Mouse (Mus musculus) adrenal gland, adult 18-20 months (tissue): ENCODE measurements around the gene Klhdc4. TPM values are rescaled to one million over a fixed set of nuclear protein-coding genes. Genes with fewer than 3 reads are reported as not detected.

Experiments used
- DNase-seq, 2 experiments: peaks; one replicate each; pipeline ENCODE4 v3.0.0; 2021 to 2022; ENCODE audit warnings: low spot score in 2 of 2
- total RNA-seq, 2 experiments: library from RNA; stranded (reverse); gene quantifications; 1 replicate in 1 of 2; 2 replicates in 1 of 2; pipeline ENCODE4 v1.2.3; 2021

The Klhdc4 gene
- total RNA-seq, 2 experiments from 2014 or later: 23.1 to 26.5 TPM

DNA sequence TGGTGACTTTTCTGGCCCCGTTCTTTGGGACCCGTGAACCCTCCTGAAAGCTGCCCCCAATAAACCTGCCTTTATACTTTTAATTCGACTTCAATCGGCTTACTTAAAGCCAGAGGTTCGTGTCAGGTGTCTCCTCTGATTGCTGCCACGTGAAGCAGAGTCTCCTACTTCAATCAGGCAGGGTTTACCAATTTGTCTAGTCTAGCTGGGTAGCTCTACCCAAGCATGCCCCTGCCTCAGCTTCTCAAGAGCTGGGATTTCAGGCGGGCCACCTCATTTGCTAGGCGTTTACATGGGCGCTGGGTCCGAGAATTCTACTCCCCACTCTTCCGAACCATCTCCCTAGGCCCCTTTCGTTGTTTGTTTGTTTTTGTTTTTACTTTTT, 21.1 kb upstream of the Klhdc4 start:
- peak in 1 of 2 experiments; percentile 19 for DNase-seq

DNA sequence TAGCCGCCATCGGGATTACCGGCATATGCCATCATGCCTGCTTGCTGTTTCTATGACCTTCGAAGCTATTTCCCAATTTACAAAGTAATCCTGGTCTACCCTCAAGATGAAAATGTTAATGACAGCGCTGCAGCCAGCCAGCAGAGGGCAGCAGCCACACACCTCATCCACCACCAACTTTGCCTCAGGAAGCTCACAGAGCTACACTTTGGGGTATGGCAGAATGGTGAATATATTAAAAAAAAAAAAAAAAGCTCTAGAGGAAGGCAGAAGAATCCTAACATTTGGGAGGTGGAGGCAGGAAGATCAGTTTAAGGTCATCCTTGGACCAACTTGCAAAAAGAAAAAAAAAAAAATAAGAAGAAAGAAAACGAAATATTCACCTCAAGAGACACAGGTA, 20.6 kb upstream of the Klhdc4 start:
- DNase-seq: peak; percentile 71 to 75

DNA sequence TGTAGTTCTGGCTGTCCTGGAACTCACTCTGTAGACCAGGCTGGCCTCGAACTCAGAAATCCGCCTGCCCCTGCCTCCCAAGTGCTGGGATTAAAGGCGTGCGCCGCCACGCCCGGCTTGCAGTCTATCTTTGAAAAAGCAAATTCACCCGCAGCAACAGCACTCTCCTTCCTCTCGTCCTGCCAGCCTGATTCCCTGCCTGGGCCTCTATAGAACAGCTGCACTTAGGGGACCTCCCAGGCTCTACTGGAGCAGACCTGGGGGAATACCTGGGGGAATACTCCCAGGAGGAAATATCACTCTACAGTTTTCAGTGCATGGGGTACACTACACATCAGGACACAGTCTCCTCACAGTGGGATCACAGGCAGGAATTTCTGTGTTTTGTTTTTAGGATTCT, 19.9 kb upstream of the Klhdc4 start:
- peak in 1 of 2 experiments; percentile 13 for DNase-seq

DNA sequence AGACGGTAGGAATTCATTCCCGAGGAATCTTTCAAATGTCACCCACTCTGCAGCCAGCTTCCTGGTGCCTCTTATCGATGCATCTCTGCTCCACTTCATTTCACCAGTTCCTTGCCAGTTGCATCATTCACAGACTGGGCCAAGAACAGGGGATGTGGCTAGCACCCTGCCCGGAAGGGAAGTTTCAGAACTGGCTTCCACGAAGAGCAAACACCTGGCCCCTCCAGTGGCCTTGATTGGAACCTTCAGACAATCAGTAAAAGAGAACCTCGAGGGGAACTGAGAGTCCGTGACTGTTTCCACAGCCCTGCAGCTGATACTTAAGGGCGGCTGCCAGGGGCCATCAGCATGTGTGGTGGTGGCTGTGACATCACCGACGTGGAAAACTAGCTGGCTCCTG, 19.1 kb upstream of the Klhdc4 start:
- peak in 1 of 2 experiments; percentile 15 for DNase-seq

DNA sequence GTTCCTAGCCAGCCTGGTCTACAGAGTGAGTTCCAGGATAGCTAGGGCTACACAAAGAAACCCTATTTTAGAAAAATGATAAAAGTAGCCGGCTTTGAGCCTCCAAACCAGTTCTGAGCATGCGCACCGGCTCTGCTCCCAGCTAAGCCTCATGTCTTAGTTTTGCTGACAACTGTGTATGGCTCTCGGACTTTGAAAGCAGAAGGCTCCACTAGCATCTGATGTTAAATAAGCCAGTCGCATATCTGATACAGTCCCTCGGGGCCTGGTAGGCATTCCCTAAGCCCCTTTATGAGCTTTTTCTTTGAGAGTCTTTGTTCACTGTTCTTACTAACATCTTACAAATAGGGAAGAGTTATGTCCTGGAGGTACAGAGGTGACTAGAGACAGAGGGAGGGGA, 18.6 kb upstream of the Klhdc4 start:
- DNase-seq: peak in 1 of 2 experiments; percentile 6

DNA sequence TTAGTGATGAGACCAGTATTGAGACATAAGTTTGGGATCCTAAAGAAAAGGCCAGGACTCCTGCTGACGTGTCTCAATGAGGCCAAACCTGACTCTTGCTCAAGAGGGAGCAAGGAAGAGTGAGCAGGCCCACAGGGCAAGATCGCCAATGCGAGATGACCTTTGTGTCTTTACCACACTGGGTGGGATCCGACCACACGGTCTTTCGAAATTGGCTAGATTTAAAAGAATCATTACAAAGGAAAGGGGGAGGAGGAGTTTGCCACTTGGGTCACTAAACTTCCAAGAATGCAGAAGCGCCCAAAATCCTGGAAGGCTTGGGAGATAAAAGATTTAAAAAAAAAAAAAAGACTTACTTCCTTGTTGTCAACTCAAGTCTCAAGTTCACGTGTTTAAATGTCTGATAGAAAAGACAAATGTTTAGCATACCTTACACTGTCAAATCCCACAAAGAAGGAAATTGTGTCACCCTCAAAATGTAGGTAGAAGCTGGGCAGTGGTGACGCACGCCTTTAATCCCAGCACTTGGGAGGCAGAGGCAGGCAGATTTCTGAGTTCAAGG, 18.0 kb upstream of the Klhdc4 start:
- DNase-seq: peak in 1 of 2 experiments; percentile 6

DNA sequence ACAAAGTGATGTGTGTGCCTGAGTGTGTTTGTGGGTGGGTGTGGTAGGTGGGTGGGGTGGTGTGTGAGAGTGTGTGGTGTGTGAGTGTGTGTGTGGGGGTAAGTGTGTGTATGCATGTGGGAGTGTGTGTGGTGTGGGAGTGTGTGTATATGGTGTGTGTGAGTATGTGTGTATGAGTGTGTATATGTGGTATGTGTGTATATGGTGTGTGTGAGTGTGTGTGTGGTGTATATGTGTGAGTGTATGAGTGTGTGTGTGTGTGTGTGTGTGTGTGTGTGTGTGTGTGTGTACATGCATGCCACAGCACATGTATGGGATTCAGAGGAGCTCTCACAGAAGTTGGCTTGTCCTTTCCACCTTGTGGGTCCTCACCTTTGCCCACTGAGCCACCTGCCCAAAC, 17.4 kb upstream of the Klhdc4 start:
- peak in 1 of 2 experiments; percentile 10 for DNase-seq

DNA sequence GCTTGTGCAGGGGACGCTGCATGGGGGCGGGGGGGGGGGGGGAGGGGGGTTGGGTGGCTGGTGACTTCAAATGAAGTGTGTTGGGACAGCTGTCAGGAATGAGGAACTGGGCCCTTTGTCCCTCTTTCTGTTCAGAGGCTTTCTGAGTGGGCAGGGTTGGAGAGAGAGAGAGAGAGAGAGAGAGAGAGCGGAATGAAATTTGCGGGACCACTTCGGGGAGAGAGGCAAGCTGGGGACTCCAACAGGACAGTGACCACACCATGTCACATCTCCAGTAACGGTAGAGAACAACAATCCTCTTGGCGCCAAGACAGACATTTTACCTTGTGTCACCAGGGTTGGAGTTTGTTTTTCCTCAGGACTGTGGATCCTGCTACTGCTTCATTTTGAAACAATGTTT, 15.4 kb upstream of the Klhdc4 start:
- DNase-seq: peak in 1 of 2 experiments; percentile 5

DNA sequence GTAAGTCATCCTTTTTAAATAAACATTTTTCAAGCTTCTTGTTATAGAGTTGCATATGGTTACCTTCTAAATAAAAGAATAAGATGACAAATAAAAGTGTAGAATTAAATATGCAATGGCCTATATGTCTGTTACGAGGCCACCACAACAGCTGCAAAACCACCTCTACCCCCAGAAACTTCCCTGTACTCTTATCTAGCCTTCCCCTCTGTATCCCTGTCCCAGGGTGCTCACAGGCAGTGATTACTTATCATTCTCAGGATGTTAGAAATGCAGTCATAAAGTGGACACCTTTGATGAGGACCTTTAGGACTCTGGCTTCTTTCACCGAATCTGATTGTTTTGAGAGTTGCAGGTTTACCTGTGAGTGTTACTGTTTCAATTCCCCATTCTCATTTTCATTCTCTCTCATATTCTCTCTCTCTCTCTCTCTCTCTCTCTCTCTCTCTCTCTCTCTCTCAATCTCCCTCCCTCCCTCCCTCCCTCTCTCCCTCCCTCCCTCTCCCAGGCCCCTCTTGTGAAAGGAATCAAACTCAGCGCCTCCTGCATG, 13.9 kb upstream of the Klhdc4 start:
- peak in 1 of 2 experiments; percentile 8 for DNase-seq

DNA sequence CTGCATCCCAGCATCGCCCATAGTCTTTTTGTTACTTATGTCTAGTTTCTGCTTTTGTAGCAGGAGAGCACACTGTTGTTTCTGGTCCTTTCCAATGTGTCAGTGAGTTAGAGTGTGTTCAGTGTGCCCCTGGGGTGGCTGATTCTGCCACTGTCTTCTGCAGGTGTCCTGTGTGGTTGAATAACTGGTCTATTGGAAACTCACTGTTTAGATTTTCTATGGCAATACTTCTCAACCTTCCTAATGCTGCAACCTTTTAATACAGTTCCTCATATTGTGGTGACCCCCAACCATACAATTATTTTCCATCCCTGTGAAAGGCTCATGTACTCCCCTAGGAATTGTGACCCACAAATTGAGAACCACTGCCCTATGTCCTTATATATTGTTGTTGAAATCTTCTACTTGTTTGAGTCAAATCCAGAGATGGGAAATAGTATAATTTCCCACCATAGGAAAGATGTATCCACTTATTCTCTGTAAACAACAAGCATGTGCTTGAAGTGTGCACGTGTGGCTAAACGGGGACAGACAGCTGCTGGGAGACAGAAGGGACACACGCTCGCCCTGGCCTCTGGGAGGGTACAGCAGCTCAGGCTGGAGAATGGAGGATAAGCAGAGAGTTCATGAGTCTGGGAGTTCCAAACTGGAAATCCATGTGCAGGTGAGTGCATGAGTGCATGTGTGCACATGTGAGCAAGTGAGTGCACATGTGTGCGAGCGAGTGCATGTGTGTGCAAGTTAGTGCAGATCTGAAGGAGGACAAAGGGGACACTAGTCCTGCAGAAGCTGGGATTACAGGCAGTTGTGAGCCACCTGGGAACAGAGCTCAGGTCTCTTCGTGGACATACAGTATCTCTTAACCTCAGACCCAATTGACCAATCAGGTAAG, 12.9 kb upstream of the Klhdc4 start:
- peak in 1 of 2 experiments; percentile 12 for DNase-seq

DNA sequence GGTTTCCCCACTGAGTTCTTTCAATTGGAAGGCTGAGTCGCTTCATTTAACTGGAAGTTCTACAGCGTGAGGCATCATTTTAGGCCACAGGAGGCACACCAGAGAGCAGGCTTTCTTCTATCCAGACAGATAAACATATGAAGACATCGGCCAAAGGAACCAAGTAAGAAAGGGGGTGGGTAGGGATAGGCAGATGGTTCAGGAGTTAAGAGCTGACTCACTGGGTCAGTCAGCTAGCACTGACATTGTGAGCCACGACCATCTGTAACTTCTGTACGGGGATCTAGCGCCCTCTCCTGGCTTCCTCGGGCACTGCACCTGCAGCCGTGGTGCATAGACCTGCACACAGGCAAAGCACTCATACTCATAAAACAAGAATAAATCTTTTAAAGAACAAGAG, 11.9 kb upstream of the Klhdc4 start:
- peak; percentile 59 to 69 for DNase-seq

DNA sequence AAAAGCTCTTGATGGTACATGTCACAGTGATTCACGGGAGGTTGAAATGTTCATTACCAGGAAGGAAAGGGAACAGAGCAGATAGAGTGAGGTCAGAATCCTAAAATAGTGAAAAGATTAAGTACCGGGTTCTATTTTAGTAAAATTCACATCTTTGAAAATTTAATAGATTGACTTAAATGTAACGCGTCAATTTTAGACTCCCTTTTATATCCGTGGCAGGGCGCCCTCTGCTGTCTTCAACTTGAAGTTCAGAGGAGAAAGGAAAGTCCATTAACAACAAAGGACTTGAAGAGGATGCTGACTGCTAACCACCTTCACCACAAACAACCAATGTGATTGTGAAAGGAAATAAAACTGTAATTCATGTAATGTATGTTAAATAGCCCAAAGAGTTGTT, 3.1 kb upstream of the Klhdc4 start:
- DNase-seq: peak; percentile 65 to 71

DNA sequence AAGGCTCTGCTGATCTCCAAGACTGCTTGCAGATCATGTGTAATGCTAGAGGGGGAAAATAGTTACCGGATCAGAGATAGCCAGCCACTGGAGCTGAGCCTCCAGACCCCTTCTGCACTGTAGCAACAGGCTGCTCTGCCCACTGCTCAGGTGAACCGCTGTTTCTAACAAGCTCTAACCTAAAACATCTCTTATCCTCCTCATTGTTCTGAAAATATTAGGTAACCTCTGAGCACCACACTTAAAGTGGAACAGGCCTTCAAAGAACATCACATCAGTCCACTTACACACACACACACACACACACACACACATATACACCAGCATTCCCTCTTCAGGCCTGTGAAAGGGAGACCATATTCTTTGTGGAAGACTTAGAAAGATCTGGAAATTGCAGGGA, 2.7 kb upstream of the Klhdc4 start:
- peak in 1 of 2 experiments; percentile 5 for DNase-seq

DNA sequence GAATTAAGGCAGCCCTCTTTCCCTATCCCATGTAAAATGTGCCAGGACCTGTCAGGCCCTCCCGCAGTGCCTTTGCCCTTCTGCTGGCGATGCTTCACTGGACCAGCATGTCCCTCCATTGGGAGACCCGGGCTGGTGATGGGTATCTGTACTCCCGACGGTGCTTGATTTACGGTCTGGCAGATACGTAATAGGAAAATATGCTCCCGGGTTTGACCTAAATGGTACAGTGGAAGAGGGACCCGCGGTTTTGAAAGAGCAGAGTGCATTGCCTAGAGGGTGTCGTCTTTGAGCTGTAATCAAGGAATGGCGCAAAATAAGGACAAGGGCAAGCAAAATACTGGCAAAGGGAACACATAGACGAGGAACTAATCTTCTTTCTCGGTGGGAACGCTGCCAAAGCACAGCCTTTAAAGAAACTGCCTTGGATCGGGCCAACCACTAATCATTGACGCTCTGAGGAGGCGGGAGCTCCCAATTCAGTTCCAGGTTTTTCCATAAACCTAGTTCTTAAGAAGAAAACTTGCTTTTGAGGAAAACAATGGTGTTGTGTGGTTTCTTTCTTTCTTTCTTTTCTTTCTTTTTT, 501 bp upstream of the Klhdc4 start:
- peak in 1 of 2 experiments; percentile 48 for DNase-seq

DNA sequence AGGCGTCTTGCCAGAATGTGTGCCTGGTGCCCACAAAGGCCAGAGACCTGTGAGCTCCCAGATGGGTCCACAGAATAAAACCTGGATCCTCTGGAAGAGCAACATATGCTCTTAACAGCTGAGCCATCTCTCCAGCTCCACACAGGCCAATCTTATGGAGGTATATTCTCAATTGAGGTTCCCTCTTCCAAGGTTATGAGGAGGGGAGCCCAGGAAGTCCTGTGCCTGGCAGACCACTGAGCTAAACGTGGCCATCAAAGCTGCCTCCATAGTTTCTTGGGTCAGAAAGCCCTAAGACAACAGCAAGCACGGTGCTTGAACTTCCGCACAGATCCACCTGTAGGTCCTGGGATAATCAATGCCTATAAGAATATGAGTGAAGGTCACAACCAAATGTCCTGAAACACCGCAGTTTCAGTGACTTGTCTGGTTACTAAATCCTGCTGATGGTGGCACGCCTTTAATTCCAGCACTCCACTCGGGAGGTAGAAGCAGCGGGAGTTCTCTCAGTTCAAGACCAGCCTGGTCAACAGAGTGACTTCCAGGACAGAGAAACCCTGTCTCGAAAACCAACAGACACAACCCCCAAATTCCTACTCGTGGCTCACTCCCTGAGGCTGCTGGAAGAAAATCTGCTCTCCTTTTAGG, 869 bp downstream of the Klhdc4 start:
- peak in 1 of 2 experiments; percentile 16 for DNase-seq

DNA sequence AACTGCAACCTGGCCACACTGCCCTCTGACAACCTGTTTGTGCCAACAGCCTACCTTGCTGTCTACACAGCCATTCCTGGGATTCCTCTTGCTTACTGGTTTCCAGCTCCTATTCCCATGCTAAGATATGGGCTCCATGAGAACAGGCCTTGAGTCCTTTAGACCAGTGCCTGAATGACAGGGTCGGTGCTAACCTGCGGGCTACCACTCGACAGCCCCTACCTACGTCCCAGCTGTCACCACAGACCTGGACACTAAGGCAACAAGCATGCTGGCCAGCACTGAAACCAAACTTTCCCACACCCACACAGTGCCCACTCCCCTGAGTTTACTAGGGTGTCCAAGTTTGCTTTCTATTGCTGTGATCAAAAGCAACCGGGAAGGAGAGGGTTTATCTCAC, 1.6 kb downstream of the Klhdc4 start:
- DNase-seq: no peak

DNA sequence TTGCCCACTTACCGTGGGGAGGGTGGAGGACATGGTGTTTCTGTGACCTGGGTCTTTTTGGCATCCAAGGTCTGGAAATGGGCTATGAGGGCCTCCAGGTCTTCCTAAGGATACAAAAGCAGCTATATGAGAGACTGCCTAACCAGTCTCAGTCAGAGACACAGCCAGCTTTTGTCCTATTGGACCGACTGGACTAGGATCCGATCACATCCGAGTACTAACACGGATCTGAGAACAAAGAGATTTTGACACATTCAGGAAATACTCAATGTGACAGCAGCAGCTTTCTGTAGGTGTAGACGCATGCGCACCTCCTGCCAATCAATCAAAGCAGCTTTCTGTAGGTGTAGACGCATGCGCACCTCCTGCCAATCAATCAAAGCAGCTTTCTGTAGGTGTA, 7.6 kb downstream of the Klhdc4 start:
- DNase-seq: no peak

DNA sequence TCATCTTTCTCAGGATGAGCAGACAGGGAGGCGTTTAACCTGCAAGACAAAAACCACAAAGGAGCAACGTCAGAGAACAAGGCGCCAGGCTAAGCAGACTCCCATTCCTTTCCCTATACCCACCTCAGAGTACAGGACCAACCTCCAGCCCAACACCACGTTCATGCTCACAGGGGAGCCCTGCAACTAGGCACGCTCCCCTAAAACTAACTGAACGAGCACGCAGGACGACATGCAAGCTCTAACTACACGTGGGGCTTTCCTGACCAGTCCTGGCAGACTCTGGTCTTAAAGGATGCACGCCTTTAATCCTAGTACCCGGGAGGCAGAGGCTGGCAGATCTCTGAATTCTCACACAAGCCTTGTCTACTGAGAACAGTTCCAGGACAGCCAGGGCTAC, 8.0 kb downstream of the Klhdc4 start:
- DNase-seq: peak in 1 of 2 experiments; percentile 13

DNA sequence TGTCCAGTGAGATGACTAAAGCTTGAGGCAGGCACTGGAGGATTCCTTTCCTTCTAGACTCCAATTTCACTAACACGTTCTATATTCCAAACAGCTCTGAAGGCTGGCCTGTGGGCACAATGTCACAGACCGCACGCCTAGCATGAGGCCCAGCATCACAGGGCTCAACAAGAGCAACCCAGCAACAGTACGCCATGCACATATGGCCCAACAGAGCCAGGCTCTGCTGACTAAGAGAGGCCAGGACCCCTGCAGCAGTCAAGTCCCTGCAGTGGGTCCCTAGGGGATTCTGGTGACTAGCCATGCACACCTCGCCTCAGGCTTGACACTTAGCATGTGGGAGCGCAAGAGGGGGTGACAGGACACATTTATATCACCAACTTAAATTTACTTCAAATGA, 8.5 kb downstream of the Klhdc4 start:
- peak in 1 of 2 experiments; percentile 12 for DNase-seq

DNA sequence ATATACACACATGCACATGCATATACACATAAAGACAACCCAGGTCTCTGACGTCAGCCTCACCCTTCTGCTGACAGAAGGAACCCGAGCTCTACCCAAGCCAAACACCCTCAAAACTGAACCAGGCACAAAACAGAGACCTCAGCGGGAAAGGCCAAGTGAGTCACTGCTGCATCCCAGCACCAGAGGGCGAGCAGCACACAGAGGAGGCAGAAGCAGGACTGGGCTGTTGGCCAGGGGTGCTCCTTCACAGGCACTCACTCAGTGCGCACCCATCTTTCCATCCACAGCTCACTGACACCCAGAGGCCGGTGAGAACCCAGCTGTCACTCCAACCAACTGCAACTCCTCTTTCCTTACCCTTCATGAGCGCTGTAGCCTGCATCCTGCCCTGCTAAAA, 11.1 kb downstream of the Klhdc4 start:
- DNase-seq: peak in 1 of 2 experiments; percentile 13

DNA sequence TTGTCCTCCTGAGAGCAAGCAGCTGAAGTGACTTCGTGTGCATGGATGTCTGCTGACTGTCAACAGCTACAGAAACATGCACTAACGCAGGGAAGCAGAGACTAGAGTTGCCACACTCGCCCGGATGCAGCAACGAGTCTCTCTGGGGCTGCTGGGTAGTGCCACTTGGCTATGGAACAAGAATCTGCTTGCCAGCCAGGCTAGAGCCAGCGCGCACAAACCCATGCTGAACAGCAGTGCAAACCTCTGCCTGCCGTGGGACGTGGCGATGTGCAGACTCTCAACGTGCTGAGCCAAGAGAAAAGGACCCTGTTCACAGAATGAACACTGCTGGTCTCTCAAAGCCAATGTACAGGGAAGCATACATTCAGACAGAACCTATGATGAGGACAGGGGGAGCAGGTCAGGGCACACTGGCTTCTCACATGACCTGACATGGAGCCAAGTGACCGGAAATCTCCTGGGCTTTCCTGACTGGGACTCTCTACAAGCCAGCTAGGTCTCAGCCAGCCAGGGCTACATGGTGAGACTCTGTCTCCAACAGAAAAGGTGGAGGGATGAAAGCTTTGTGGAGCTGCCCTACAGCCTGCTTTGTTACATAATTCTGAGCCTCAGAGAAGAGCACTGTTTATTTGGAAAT, 17.3 kb downstream of the Klhdc4 start:
- no peak for DNase-seq
